Mouse (Mus musculus): ENCODE data around the gene Serpinb3d.
"Not testable (repeated sequence)": the region's sequence is repeated elsewhere in the genome, so short reads cannot be mapped to it uniquely, and the experiment has no call there.

Serpinb3d gene

GRCm38 (mm10) chr1:107083406-107083805, at the start of gene Serpinb3d:
Gene Serpinb3d, minus strand, starts transcription at chr1:107083506.
- DNase-seq (ENCODE audit: low read depth, low spot score) = no peak

- not testable (repeated sequence) for DNase-seq (ENCODE audit: low read depth, low spot score)
Measured at GRCm38 (mm10) chr1:107127453-107127852, 44.1 kb upstream of the Serpinb3d start.

DNA sequence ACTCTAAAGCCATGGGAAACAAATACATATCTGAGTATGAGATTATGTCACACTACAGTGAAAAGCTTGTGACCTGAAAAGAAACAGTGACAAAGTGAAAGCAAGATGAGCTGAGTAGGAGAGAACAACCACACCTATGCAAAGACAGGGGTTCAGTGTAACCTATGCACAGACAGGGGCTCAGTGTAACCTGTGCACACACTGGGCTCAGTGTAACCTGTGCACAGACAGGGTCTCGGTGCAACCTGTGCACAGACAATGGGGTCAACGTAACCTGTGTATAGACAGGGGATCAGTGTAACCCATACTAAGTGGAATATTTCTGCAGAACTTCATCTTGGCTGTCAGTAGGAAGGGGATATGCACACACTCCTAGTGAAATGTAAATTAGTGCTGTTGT, 15.1 kb upstream of the Serpinb3d start:
- DNase-seq (ENCODE audit: low read depth, low spot score) = no peak

DNA sequence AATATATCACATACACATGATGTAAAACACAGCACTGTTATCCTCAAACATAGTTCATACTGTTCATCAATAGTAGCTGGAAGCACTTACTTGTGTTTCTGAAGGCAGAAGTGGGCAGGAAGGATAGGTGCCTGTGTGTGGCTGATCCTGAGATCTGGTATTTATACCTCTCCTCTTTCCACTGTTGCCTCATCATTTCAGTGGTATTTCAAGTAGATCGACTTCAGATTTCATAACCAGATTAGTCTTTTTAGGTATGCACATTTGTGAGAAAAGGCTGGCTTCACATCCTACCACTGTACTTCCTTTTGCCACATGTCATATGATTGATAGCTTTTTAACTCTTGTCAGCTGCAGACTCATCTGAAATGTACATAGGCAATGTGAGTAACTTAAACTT, 31.1 kb downstream of the Serpinb3d start, which contains the start of gene Serpinb3a:
TSS of gene Serpinb3a (minus strand) at position 101 of the 400 bp plus-strand sequence.
- no peak for DNase-seq (ENCODE audit: low read depth, low spot score)

DNA sequence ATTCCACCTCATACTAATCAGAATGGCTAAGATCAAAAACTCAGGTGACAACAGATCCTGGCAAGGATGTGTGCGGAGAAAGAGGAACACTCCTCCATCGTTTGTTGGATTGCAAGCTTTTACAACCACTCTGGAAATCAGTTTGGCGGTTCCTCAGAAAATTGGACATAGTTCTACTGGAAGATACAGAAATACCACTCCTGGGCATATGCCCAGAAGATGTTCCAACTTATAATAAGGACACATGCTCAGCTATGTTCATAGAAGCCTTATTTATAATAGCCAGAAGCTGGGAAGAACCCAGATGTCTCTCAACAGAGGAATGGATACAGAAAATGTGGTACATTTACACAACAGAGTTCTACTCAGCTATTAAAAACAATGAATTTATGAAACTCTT, 49.1 kb downstream of the Serpinb3d start:
- peak; percentile 51 for DNase-seq (ENCODE audit: low read depth, low spot score)

Data from brain, adult 2 months (tissue).